ENCODE assay signal across 13 mouse cellular contexts in genomic region chr7:40654982-40655381, GRCm38 (mm10).
DNase-seq lines count a peak whose midpoint lies in the region; ATAC-seq and TF ChIP-seq lines count a peak whose summit lies in the region.
"Had no signal": no experiment of that assay in that cellular context is flagged by ENCODE, and none has a peak within 500 bp of the region (broad histone marks: within the 10 kb centered on the region; RNA-seq: fewer than 3 reads in every experiment).

No protein-coding gene starts in this region.

- no peak overlapping the region for H3K4me3 ChIP-seq in forebrain, postnatal 0 days (ENCODE audit: low read depth, low read length)
- H3K4me3 ChIP-seq in hindbrain, postnatal 0 days (ENCODE audit: low read length): no peak overlapping the region
- no peak overlapping the region for H3K4me3 ChIP-seq in midbrain, embryonic 16.5 days (ENCODE audit: low read depth, low read length)
- H3K4me3 ChIP-seq: erythroblast, embryonic 14.5 days; lung, embryonic 15.5 days had no signal

- no peak overlapping the region for H3K4me2 ChIP-seq in forebrain, postnatal 0 days (ENCODE audit: low read depth)
- H3K4me2 ChIP-seq in hindbrain, postnatal 0 days (ENCODE audit: low read depth, low read length): no peak overlapping the region
- H3K4me2 ChIP-seq in midbrain, embryonic 16.5 days (ENCODE audit: low read length): no peak overlapping the region
- H3K4me2 ChIP-seq: lung, embryonic 15.5 days had no signal

- H3K27me3 ChIP-seq in forebrain, postnatal 0 days (ENCODE audit: insufficient read depth, low read length): no peaks in the 10 kb centered on the region
- H3K27me3 ChIP-seq in hindbrain, postnatal 0 days (ENCODE audit: insufficient read depth, low read length): no peaks in the 10 kb centered on the region
- H3K27me3 ChIP-seq in midbrain, embryonic 16.5 days (ENCODE audit: control insufficient read depth, insufficient read depth, low read depth, low read length): no peaks in the 10 kb centered on the region
- H3K27me3 ChIP-seq: lung, embryonic 15.5 days had no signal

- no peaks in the 10 kb centered on the region for H3K4me1 ChIP-seq in forebrain, postnatal 0 days (ENCODE audit: insufficient read depth)
- no peaks in the 10 kb centered on the region for H3K4me1 ChIP-seq in hindbrain, postnatal 0 days (ENCODE audit: insufficient read depth, low read length)
- no peaks in the 10 kb centered on the region for H3K4me1 ChIP-seq in midbrain, embryonic 16.5 days (ENCODE audit: control insufficient read depth, insufficient read depth, low read length)
- H3K4me1 ChIP-seq: lung, embryonic 15.5 days had no signal

- 50% methylated on average over 7 of the region's 7 CpGs for WGBS in forebrain, postnatal 0 days
- WGBS in hindbrain, postnatal 0 days: 39% methylated on average over 7 of the region's 7 CpGs
- WGBS in midbrain, embryonic 16.5 days: 64% methylated on average over 7 of the region's 7 CpGs

- H3K9ac ChIP-seq in forebrain, postnatal 0 days: no peak overlapping the region
- H3K9ac ChIP-seq in hindbrain, postnatal 0 days (replicated peaks; ENCODE audit: low read length): no peak overlapping the region
- H3K9ac ChIP-seq in midbrain, embryonic 16.5 days (ENCODE audit: low read depth, low read length): no peak overlapping the region
- H3K9ac ChIP-seq: lung, embryonic 15.5 days had no signal

- TF ChIP-seq CTCF in forebrain, postnatal 0 days (IDR thresholded peaks at IDR 0.05; ENCODE audit: low read depth): no peak
- TF ChIP-seq CTCF in hindbrain, postnatal 0 days (IDR thresholded peaks at IDR 0.05; ENCODE audit: low read depth): no peak

- peak; percentile 18 to 21 for DNase-seq in left cerebral cortex, adult 18-20 months (ENCODE audit: low spot score in 2 of 2)
- no peak for DNase-seq in left cerebral cortex, adult 11 months (ENCODE audit: low spot score)
- DNase-seq in forebrain, postnatal 0 days: peak; percentile 13
- peak; percentile 16 for DNase-seq in hindbrain, postnatal 0 days (ENCODE audit: low spot score)
- no peak for DNase-seq in lung, postnatal 36 days
- no peak for DNase-seq in testis, postnatal 10 days (ENCODE audit: low spot score)
- no peak for DNase-seq in gastrocnemius, postnatal 10 days
- DNase-seq: heart, postnatal 36 days; spleen, adult 18-20 months; thymus, postnatal 14 days had no signal

- ATAC-seq in forebrain, postnatal 0 days: peak; percentile 61
- ATAC-seq in hindbrain, postnatal 0 days: peak; percentile 55; the same call in 1 of the 2 replicates
- peak; percentile 32; the same call in 1 of the 2 replicates for ATAC-seq in midbrain, embryonic 16.5 days

- H3K36me3 ChIP-seq in forebrain, postnatal 0 days (ENCODE audit: insufficient read depth): no peaks in the 10 kb centered on the region
- no peaks in the 10 kb centered on the region for H3K36me3 ChIP-seq in hindbrain, postnatal 0 days (ENCODE audit: insufficient read depth, low read length)
- H3K36me3 ChIP-seq in midbrain, embryonic 16.5 days (ENCODE audit: control insufficient read depth, insufficient read depth, low read length): no peaks in the 10 kb centered on the region
- H3K36me3 ChIP-seq: lung, embryonic 15.5 days had no signal

- no peak overlapping the region for H3K27ac ChIP-seq in forebrain, postnatal 0 days (ENCODE audit: low read depth, low read length)
- no peak overlapping the region for H3K27ac ChIP-seq in hindbrain, postnatal 0 days
- no peak overlapping the region for H3K27ac ChIP-seq in midbrain, embryonic 16.5 days (ENCODE audit: low read length)
- H3K27ac ChIP-seq: lung, embryonic 15.5 days had no signal

- H3K9me3 ChIP-seq in forebrain, postnatal 0 days (ENCODE audit: low read length): no peaks in the 10 kb centered on the region
- no peaks in the 10 kb centered on the region for H3K9me3 ChIP-seq in hindbrain, postnatal 0 days (ENCODE audit: low read length)
- H3K9me3 ChIP-seq in midbrain, embryonic 16.5 days (replicated peaks; ENCODE audit: control insufficient read depth, low read length, poor library complexity, severe bottlenecking): no peaks in the 10 kb centered on the region
- H3K9me3 ChIP-seq: lung, embryonic 15.5 days had no signal

Comparison
In these comparisons a context has a peak if more than half of its experiments do, and no peak if none do; other contexts are left out.
1. DNase-seq: peak in left cerebral cortex, adult 18-20 months (2 of 2), forebrain, postnatal 0 days (single experiment) and hindbrain, postnatal 0 days (single experiment); none in left cerebral cortex, adult 11 months (single experiment), lung, postnatal 36 days (single experiment), testis, postnatal 10 days (single experiment) and gastrocnemius, postnatal 10 days (single experiment).
2. Peak in every context shown above with its lines, with median percentiles within 50 percentile points of each other: ATAC-seq.